Mouse (Mus musculus) MEL (cell line): Measurements from ENCODE around the gene 1190005I06Rik. TPM values are rescaled to one million over a fixed set of nuclear protein-coding genes. Genes with fewer than 3 reads are reported as not detected.

ENCODE experiments used
- DNase-seq: peaks from one replicate; pipeline ENCODE4 v3.0.0; 2011; ENCODE audit warnings: low read depth, low spot score
- H3K27ac ChIP-seq: 2 replicates; pipeline ENCODE4 v1.5.1; 2012; ENCODE audit warnings: low read depth, mild to moderate bottlenecking, control low read depth, low read length, moderate library complexity; ENCODE audit not compliant: control insufficient read depth
- H3K27me3 ChIP-seq, 2 experiments: fragments of 150-350 bp in 1 of 2; sonication (generic) in 1 of 2; 2 replicates each; pipeline ENCODE4 v1.6.1; 2012; ENCODE audit warnings: low read length in 2 of 2, mild to moderate bottlenecking in 2 of 2, improper control_type of control experiment in 1 of 2, moderate library complexity in 1 of 2; ENCODE audit not compliant: insufficient read depth in 2 of 2, control insufficient read depth in 1 of 2
- H3K36me3 ChIP-seq, 2 experiments: 2 replicates each; pipeline ENCODE4 v1.6.1; 2012 to 2014; ENCODE audit warnings: low read length in 2 of 2, improper control_type of control experiment in 1 of 2, inconsistent platforms in 1 of 2, mild to moderate bottlenecking in 1 of 2; ENCODE audit not compliant: insufficient read depth in 2 of 2, control insufficient read depth in 1 of 2
- H3K4me1 ChIP-seq, 2 experiments: fragments of 150-350 bp in 1 of 2; sonication (generic) in 1 of 2; 2 replicates each; pipeline ENCODE4 v1.6.1; 2012; ENCODE audit warnings: low read length in 2 of 2, improper control_type of control experiment in 1 of 2, mild to moderate bottlenecking in 1 of 2; ENCODE audit not compliant: insufficient read depth in 2 of 2, control insufficient read depth in 1 of 2
- H3K4me3 ChIP-seq, 2 experiments: fragments of 150-350 bp in 1 of 2; sonication (generic) in 1 of 2; 2 replicates each; pipeline ENCODE4 v1.5.1; 2012; ENCODE audit warnings: low read depth in 2 of 2, low read length in 2 of 2, mild to moderate bottlenecking in 2 of 2, moderate library complexity in 2 of 2, control low read depth in 1 of 2, improper control_type of control experiment in 1 of 2; ENCODE audit not compliant: control insufficient read depth in 1 of 2, insufficient read depth in 1 of 2
- H3K79me2 ChIP-seq: 2 replicates; pipeline ENCODE4 v1.6.1; 2012; ENCODE audit warnings: mild to moderate bottlenecking, low read length, moderate library complexity; ENCODE audit not compliant: control insufficient read depth, poor library complexity, insufficient read depth
- H3K9ac ChIP-seq: 2 replicates; pipeline ENCODE4 v1.6.1; 2012; ENCODE audit warnings: low read depth, mild to moderate bottlenecking, control low read depth, low read length, moderate library complexity; ENCODE audit not compliant: control insufficient read depth, poor library complexity, severe bottlenecking
- H3K9me3 ChIP-seq: fragments of 150-350 bp; sonication (generic); replicated peaks from 2 replicates; pipeline ENCODE4 v1.6.1; 2012; ENCODE audit warnings: mild to moderate bottlenecking, low read length, improper control_type of control experiment, moderate library complexity; ENCODE audit not compliant: insufficient read depth
- CHD2 ChIP-seq: IDR thresholded peaks from 2 replicates; pipeline ENCODE4 v1.6.1; 2011; ENCODE audit warnings: low read length, improper control_type of control experiment
- CTCF ChIP-seq, 3 experiments: IDR thresholded peaks in 2 of 3; conservative IDR thresholded peaks in 1 of 3; 2 replicates each; pipeline ENCODE4 v1.5.1; 2011 to 2012; ENCODE audit warnings: low read length in 3 of 3, low read depth in 2 of 3, mild to moderate bottlenecking in 2 of 3, improper control_type of control experiment in 1 of 3, inconsistent platforms in 1 of 3, mixed read lengths in 1 of 3, moderate library complexity in 1 of 3; ENCODE audit not compliant: control insufficient read depth in 1 of 3, insufficient read depth in 1 of 3, poor library complexity in 1 of 3, severe bottlenecking in 1 of 3
- E2F4 ChIP-seq: IDR thresholded peaks from 2 replicates; pipeline ENCODE4 v1.6.1; 2011; ENCODE audit warnings: low read depth, low read length, improper control_type of control experiment, borderline replicate concordance
- EP300 ChIP-seq, 2 experiments: IDR thresholded peaks; 2 replicates each; pipeline ENCODE4 v1.6.1; 2011; ENCODE audit warnings: improper control_type of control experiment in 2 of 2, low read length in 2 of 2, low read depth in 1 of 2, mild to moderate bottlenecking in 1 of 2
- JUND ChIP-seq: IDR thresholded peaks from 2 replicates; pipeline ENCODE4 v1.6.1; 2011; ENCODE audit warnings: low read depth, mild to moderate bottlenecking, improper control_type of control experiment, low read length
- MAFK ChIP-seq: IDR thresholded peaks from 2 replicates; pipeline ENCODE4 v1.6.1; 2011; ENCODE audit warnings: low read depth, mild to moderate bottlenecking, low read length, improper control_type of control experiment, borderline replicate concordance
- MAZ ChIP-seq: IDR thresholded peaks from 2 replicates; pipeline ENCODE4 v1.6.1; 2012; ENCODE audit warnings: low read depth, mild to moderate bottlenecking, inconsistent platforms, low read length, improper control_type of control experiment
- MXI1 ChIP-seq: IDR thresholded peaks from 2 replicates; pipeline ENCODE4 v1.6.1; 2011; ENCODE audit warnings: mild to moderate bottlenecking, low read depth, low read length, improper control_type of control experiment
- MYC ChIP-seq: IDR thresholded peaks from 2 replicates; pipeline ENCODE4 v1.6.1; 2011; ENCODE audit warnings: low read depth, mild to moderate bottlenecking, low read length, improper control_type of control experiment, moderate library complexity
- POLR2AphosphoS2 ChIP-seq: IDR thresholded peaks from 2 replicates; pipeline ENCODE4 v1.6.1; 2011; ENCODE audit warnings: low read length, improper control_type of control experiment
- SIN3A ChIP-seq: IDR thresholded peaks from 2 replicates; pipeline ENCODE4 v1.6.1; 2012; ENCODE audit warnings: low read length, improper control_type of control experiment, inconsistent platforms
- SMC3 ChIP-seq: IDR thresholded peaks from 2 replicates; pipeline ENCODE4 v1.6.1; 2011; ENCODE audit warnings: low read depth, low read length, improper control_type of control experiment
- UBTF ChIP-seq: IDR thresholded peaks from 2 replicates; pipeline ENCODE4 v1.6.1; 2012; ENCODE audit warnings: low read depth, mild to moderate bottlenecking, inconsistent platforms, low read length, improper control_type of control experiment, moderate library complexity, borderline replicate concordance; ENCODE audit not compliant: insufficient read depth
- ZMIZ1 ChIP-seq: IDR thresholded peaks from 2 replicates; pipeline ENCODE4 v1.6.1; 2012; ENCODE audit warnings: low read depth, mild to moderate bottlenecking, inconsistent platforms, low read length, improper control_type of control experiment, moderate library complexity
- ZNF384 ChIP-seq: IDR thresholded peaks from 2 replicates; pipeline ENCODE4 v1.6.1; 2012; ENCODE audit warnings: low read depth, mild to moderate bottlenecking, inconsistent platforms, low read length, improper control_type of control experiment
- polyA plus RNA-seq, 2 experiments: library from polyadenylated mRNA; stranded (reverse) in 1 of 2; unstranded in 1 of 2; fragments of >175 nt in 1 of 2; fragments of >200 nt in 1 of 2; gene quantifications; 2 replicates each; pipeline versions ENCODE4 v1.2.1 to v1.2.4; 2012; ENCODE audit warnings: low replicate concordance in 2 of 2, low read depth in 1 of 2; ENCODE audit not compliant: insufficient read length in 2 of 2, insufficient read depth in 1 of 2, missing spikeins in 1 of 2
- total RNA-seq: library from RNA; depleted of rRNA; stranded (reverse); fragments of 300-350 nt; gene quantifications from 2 replicates; pipeline ENCODE4 v1.2.3, GENCODE M21; 2012; rRNA removed

Gene 1190005I06Rik
- total and polyA plus RNA-seq, 3 experiments, result 2.1 to 2.3 TPM; not detected in 1

DNA sequence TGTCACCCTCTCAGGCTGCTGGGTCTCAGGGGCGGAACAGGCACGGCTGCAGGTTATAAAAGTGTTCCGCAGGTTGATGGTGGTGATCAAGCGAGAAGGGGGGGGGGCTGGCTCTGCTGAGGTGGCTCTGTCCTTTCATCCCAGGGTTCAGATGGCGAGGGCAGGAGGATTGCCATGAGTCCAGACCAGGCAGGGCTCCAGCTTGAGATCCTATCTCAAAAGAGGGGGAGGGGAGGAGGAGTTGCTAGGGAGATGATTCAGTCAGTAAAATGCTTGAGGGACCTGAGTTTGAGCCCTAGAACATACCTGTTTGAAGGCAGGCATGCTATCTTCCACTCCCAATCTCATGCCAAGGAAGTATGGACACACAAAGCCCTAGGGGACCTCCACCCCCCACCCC is 86.9 kb downstream of the 1190005I06Rik start:
- TF ChIP-seq SIN3A, result no peak
- no peak for TF ChIP-seq SMC3
- no peak for TF ChIP-seq UBTF
- no peak for TF ChIP-seq EP300 (IDR thresholded peaks at IDR 0.05; ENCODE audit: low read depth in 1 of 2, low read length in 2 of 2)
- Histone ChIP-seq H3K27me3 (no peaks in the 10 kb centered on the region), H3K9ac (no peak overlapping the region), H3K9me3 (no peaks in the 10 kb centered on the region), H3K4me1 (peaks cover 3 to 33% of the 10 kb centered on the region in 2 experiments; a peak in 3 of 4 replicates), H3K79me2 (peaks cover 47% of the 10 kb centered on the region), H3K4me3 (no peak overlapping the region), H3K36me3 (peaks cover 6 to 26% of the 10 kb centered on the region in 2 experiments; a peak in 3 of 4 replicates), H3K27ac (no peak overlapping the region)
- no peak for DNase-seq

DNA sequence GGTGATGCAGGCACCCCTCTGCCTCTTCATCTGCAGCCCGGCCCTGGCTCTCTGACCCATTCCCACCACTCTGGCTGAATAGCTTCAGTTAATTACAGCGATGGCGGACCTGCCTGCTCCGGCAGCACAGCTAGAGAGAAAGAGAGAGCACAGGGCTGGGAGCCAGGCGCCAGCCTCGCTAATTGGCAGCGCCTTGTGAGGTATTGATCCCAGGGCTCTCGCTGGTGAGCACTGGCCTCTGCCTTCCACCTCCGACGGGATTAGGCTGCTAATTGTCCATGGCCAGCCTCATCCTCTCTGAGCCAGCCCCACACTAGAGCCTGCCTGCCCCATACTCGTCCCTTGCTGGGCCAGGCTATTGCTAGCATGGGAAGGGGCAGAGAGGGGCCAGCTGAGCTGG is 87.8 kb downstream of the 1190005I06Rik start:
- H3K36me3 ChIP-seq, result peaks cover 0 to 24% of the 10 kb centered on the region in 2 experiments; a peak in 3 of 4 replicates

More for the DNA sequence above, 87.8 kb downstream of the 1190005I06Rik start:
- no peak for DNase-seq
- TF ChIP-seq MAZ (no peak), ZNF384 (no peak), E2F4 (no peak), MAFK (no peak), POLR2AphosphoS2 (no peak), JUND (no peak), ZMIZ1 (no peak), CTCF (IDR thresholded peaks at IDR 0.05 in 2 of 3, conservative IDR thresholded peaks at IDR 0.05 in 1 of 3; ENCODE audit: control insufficient read depth in 1 of 3, insufficient read depth in 1 of 3, low read depth in 2 of 3, low read length in 3 of 3, poor library complexity in 1 of 3, severe bottlenecking in 1 of 3) (no peak), MYC (no peak), EP300 (IDR thresholded peaks at IDR 0.05; ENCODE audit: low read depth in 1 of 2, low read length in 2 of 2) (no peak), CHD2 (no peak), MXI1 (no peak)
- Histone ChIP-seq H3K27ac (no peak overlapping the region), H3K9ac (no peak overlapping the region), H3K9me3 (no peaks in the 10 kb centered on the region), H3K4me3 (no peak overlapping the region), H3K79me2 (peaks cover 54% of the 10 kb centered on the region), H3K27me3 (no peaks in the 10 kb centered on the region), H3K4me1 (peaks cover 3 to 33% of the 10 kb centered on the region in 2 experiments; a peak in 3 of 4 replicates)

Other genes starting within 250 kb of the 1190005I06Rik start
- gene Gins2, start 58.3 kb downstream of the 1190005I06Rik start, total RNA-seq, result 46.1 and 49.3 TPM in 2 replicates
- gene Gins2, start 58.3 kb downstream of the 1190005I06Rik start, polyA plus RNA-seq, result 100 to 1,000 TPM in 1 of 2 experiments, 10 to 100 TPM in 1; 39.6 to 150 TPM
- 0.54 TPM in 1 of 2 replicates, not detected in the other for gene Gm27021, start 20.4 kb upstream of the 1190005I06Rik start, total RNA-seq
- under 1 TPM in 1 of 2 experiments, not detected in 1; 0.21 TPM for gene Gm27021, start 20.4 kb upstream of the 1190005I06Rik start, polyA plus RNA-seq
- gene Cox4i1, start 20.6 kb upstream of the 1190005I06Rik start, total RNA-seq, result 1,299 and 1,431 TPM in 2 replicates
- 1,000 to 10,000 TPM; 1,011 to 2,173 TPM for gene Cox4i1, start 20.6 kb upstream of the 1190005I06Rik start, polyA plus RNA-seq
- gene Emc8, start 20.9 kb upstream of the 1190005I06Rik start, total RNA-seq, result 180 and 187 TPM in 2 replicates
- gene Emc8, start 20.9 kb upstream of the 1190005I06Rik start, polyA plus RNA-seq, result 100 to 1,000 TPM in 1 of 2 experiments, not detected in 1; 269 TPM
- not detected in 2 replicates for gene Irf8, start 88.7 kb upstream of the 1190005I06Rik start, total RNA-seq
- not detected for gene Irf8, start 88.7 kb upstream of the 1190005I06Rik start, polyA plus RNA-seq